8 mouse cellular contexts compared by ENCODE assay signal in the genomic region with DNA sequence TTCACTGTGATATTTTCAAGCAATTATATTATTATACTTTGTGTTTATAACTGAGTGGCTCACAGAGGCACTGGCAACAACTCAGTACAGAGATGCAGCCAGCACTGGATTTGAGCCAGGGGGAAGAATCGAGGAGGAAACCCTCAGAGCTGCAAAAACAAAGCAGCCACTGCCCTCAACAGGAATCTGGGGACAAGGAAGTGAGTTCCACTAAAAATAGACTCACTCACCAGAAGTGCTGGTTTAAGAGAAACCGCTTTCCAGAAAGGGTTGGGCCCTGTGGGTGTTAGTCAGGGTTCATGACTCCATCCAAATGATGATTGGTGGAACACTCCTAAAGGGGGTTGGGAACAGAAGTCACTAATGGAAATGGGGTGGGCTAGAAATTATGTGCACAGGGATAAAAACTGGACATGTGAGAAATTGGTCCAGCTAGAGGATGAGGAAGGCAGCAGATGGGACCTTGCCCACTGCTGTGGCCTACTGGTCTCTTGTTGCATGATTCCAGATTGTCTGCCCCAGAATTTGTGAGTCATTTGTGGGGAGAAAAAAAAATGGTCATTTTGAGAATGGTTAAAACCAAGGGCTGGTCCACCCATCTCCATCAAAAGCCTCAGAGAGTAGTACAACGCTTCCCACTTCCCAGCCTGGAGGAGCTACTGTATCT. TPM values are rescaled to one million over a fixed set of nuclear protein-coding genes. Genes with fewer than 3 reads are reported as not detected.
A peak's percentile ranks its signal among the peaks of the same experiment; 100 is the strongest.
DNase-seq lines count a peak whose midpoint lies in the region; ATAC-seq lines count a peak whose summit lies in the region.

No protein-coding gene starts in this region.

- no peaks in the 10 kb centered on the region for H3K36me3 ChIP-seq in intestine, embryonic 16.5 days (ENCODE audit: control insufficient read depth, insufficient read depth, low read length)
- H3K36me3 ChIP-seq in forebrain, embryonic 13.5 days (ENCODE audit: poor library complexity, severe bottlenecking), result no peaks in the 10 kb centered on the region
- H3K36me3 ChIP-seq in forebrain, embryonic 11.5 days (ENCODE audit: control insufficient read depth, insufficient read depth, low read length), result no peaks in the 10 kb centered on the region

- H3K27ac ChIP-seq in intestine, embryonic 16.5 days (ENCODE audit: low read length), result no peak overlapping the region
- no peak overlapping the region for H3K27ac ChIP-seq in forebrain, embryonic 13.5 days
- H3K27ac ChIP-seq in forebrain, embryonic 11.5 days (ENCODE audit: low read depth, low read length), result no peak overlapping the region

- no peaks in the 10 kb centered on the region for H3K27me3 ChIP-seq in intestine, embryonic 16.5 days (replicated peaks; ENCODE audit: control insufficient read depth, insufficient read depth, low read length)
- H3K27me3 ChIP-seq in forebrain, embryonic 13.5 days, result no peaks in the 10 kb centered on the region
- H3K27me3 ChIP-seq in forebrain, embryonic 11.5 days (ENCODE audit: control insufficient read depth, insufficient read depth, low read length), result no peaks in the 10 kb centered on the region

- peak; percentile 52; the same call in 1 of the 2 replicates for ATAC-seq in intestine, embryonic 16.5 days
- ATAC-seq in forebrain, embryonic 13.5 days, result no peak
- no peak for ATAC-seq in forebrain, embryonic 11.5 days (replicated peaks; ENCODE audit: low FRiP score)

- H3K4me3 ChIP-seq in intestine, embryonic 16.5 days (ENCODE audit: low read length), result no peak overlapping the region
- H3K4me3 ChIP-seq in forebrain, embryonic 13.5 days, result no peak overlapping the region
- H3K4me3 ChIP-seq in forebrain, embryonic 11.5 days (ENCODE audit: low read depth, low read length), result no peak overlapping the region

- H3K4me1 ChIP-seq in intestine, embryonic 16.5 days (ENCODE audit: control insufficient read depth, insufficient read depth, low read length), result no peaks in the 10 kb centered on the region; the same call in none of the 2 replicates
- H3K4me1 ChIP-seq in forebrain, embryonic 13.5 days, result no peaks in the 10 kb centered on the region
- H3K4me1 ChIP-seq in forebrain, embryonic 11.5 days (replicated peaks; ENCODE audit: control insufficient read depth, insufficient read depth, low read length), result no peaks in the 10 kb centered on the region

- no peak overlapping the region for H3K4me2 ChIP-seq in intestine, embryonic 16.5 days (ENCODE audit: low read depth, low read length)
- no peak overlapping the region for H3K4me2 ChIP-seq in forebrain, embryonic 13.5 days
- no peak overlapping the region for H3K4me2 ChIP-seq in forebrain, embryonic 11.5 days (ENCODE audit: low read depth, low read length, severe bottlenecking)

- DNase-seq in testis, postnatal 14 days (ENCODE audit: low spot score), result peak; percentile 26
- DNase-seq in testis, postnatal 10 days (ENCODE audit: low spot score), result no peak
- DNase-seq in gastrocnemius, adult 18-20 months (ENCODE audit: low spot score), result peak; percentile 86
- DNase-seq in lung, adult 18-20 months, result peak; percentile 86 to 91
- DNase-seq in frontal cortex, postnatal 25 days (ENCODE audit: low spot score in 2 of 2), result no peak
- DNase-seq in forebrain, embryonic 11.5 days (ENCODE audit: low spot score), result no peak

- H3K9ac ChIP-seq in intestine, embryonic 16.5 days (ENCODE audit: low read depth, low read length), result no peak overlapping the region
- no peak overlapping the region for H3K9ac ChIP-seq in forebrain, embryonic 13.5 days
- no peak overlapping the region for H3K9ac ChIP-seq in forebrain, embryonic 11.5 days (ENCODE audit: low read length)

- no peaks in the 10 kb centered on the region for H3K9me3 ChIP-seq in intestine, embryonic 16.5 days (ENCODE audit: control insufficient read depth, low read length)
- no peaks in the 10 kb centered on the region for H3K9me3 ChIP-seq in forebrain, embryonic 13.5 days (replicated peaks)
- no peaks in the 10 kb centered on the region for H3K9me3 ChIP-seq in forebrain, embryonic 11.5 days (ENCODE audit: control insufficient read depth, low read length)

- WGBS in intestine, embryonic 16.5 days, result 51% methylated on average over 3 of the region's 3 CpGs
- 83% methylated on average over 3 of the region's 3 CpGs for WGBS in forebrain, embryonic 13.5 days
- WGBS in forebrain, embryonic 11.5 days, result 84% methylated on average over 3 of the region's 3 CpGs

RNA-seq across cellular contexts. Expression of a gene that starts 20.5 kb away (rescaled TPM):
- total RNA-seq in gastrocnemius, adult 18-20 months (2021), result 10 to 100 TPM; 41.3 to 60.9 TPM
- 3.3 and 4.1 TPM in 2 replicates for polyA plus RNA-seq in intestine, embryonic 16.5 days (2015; fragmentation: Nextera tagmentation; extraction: Ambion mirVana)
- 0.06 and 0.14 TPM in 2 replicates for polyA plus RNA-seq in forebrain, embryonic 13.5 days (2015; fragmentation: Nextera tagmentation; extraction: Ambion mirVana)
- 0.11 and 0.21 TPM in 2 replicates for polyA plus RNA-seq in forebrain, embryonic 11.5 days (2014; fragmentation: Nextera tagmentation; extraction: Ambion mirVana)

Comparison
In these comparisons a context has a peak if more than half of its experiments do, and no peak if none do; other contexts are left out.
1. DNase-seq: peak in testis, postnatal 14 days (single experiment), gastrocnemius, adult 18-20 months (single experiment) and lung, adult 18-20 months (2 of 2); none in testis, postnatal 10 days (single experiment), frontal cortex, postnatal 25 days (0 of 2) and forebrain, embryonic 11.5 days (single experiment).